Mouse (Mus musculus): ENCODE measurements around the gene Auh. TPM values are rescaled to one million over a fixed set of nuclear protein-coding genes. Genes with fewer than 3 reads are reported as not detected.

The Auh gene
- polyA plus RNA-seq, 1 experiment from 2014 or later: 45.0 TPM

DNA sequence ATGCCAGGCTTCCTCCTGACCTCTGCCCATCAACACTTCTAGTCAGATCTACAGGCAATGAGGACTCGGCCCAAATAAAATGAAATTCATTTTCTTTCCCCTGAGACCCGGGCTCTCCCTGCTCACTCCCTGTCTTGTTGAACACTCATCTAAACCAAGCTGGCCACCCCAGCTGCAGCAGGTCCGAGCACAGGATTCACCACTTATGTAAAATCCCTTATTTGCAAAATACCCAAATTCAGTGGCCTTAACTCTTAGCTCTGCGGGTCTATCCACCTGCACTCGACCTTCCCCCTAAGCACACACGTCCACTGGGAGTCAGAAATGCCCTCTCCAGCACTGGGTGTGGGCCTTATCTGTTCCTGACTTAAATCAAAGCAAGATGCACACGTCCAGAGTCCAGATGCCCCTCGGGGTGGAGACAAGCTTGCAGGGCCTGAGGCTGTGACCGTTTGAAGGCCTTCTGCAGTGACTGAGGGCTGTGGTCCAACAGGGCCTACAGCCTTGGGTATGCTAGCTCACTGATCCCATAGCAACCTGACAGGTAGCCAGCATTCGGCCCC lies 9.6 kb downstream of the Auh start:
- H3K27me3 ChIP-seq (replicated peaks; ENCODE audit: control insufficient read depth, insufficient read depth, low read length): no peaks in the 10 kb centered on the region
- no peak overlapping the region for H3K4me3 ChIP-seq (ENCODE audit: low read depth, low read length)
- 59% methylated on average over 10 of the region's 10 CpGs for WGBS
- H3K27ac ChIP-seq (ENCODE audit: low read depth, low read length): no peak overlapping the region
- H3K36me3 ChIP-seq (ENCODE audit: control insufficient read depth, insufficient read depth): peaks cover 17% of the 10 kb centered on the region
- ATAC-seq: no peak
- H3K4me2 ChIP-seq (replicated peaks; ENCODE audit: low read depth): no peak overlapping the region
- H3K9ac ChIP-seq (ENCODE audit: low read depth, low read length): no peak overlapping the region
- no peaks in the 10 kb centered on the region for H3K9me3 ChIP-seq (ENCODE audit: control insufficient read depth)
- no peak for TF ChIP-seq CTCF (IDR thresholded peaks at IDR 0.05; ENCODE audit: low read depth)
- no peaks in the 10 kb centered on the region; the same call in 1 of the 2 replicates for H3K4me1 ChIP-seq (replicated peaks; ENCODE audit: control insufficient read depth, insufficient read depth, low read length)

DNA sequence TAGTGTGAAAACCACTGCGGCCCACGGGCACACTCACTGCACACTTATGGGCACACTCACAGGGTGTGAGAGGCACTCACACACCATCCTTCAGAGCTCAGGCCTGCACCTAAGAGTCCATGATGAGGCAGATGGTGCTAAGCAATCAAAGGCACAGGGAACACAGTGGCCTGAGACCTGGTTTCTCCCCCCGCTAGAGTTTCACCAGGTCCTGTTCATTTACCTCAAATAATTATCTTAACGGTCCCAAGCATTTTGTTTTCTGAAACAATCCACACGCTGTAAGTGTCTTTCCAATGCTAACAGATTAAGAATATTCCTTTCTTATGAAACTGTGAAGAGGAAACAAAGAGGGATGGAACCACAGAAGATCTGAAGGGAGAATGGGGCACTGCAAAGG lies 11.1 kb downstream of the Auh start:
- 95% methylated on average over 5 of the region's 5 CpGs for WGBS
- Histone ChIP-seq H3K36me3 (ENCODE audit: control insufficient read depth, insufficient read depth) (peaks cover 17% of the 10 kb centered on the region), H3K27me3 (replicated peaks; ENCODE audit: control insufficient read depth, insufficient read depth, low read length) (no peaks in the 10 kb centered on the region), H3K9me3 (ENCODE audit: control insufficient read depth) (no peaks in the 10 kb centered on the region), H3K4me3 (ENCODE audit: low read depth, low read length) (no peak overlapping the region), H3K9ac (ENCODE audit: low read depth, low read length) (no peak overlapping the region), H3K4me1 (replicated peaks; ENCODE audit: control insufficient read depth, insufficient read depth, low read length) (no peaks in the 10 kb centered on the region; the same call in 1 of the 2 replicates), H3K27ac (ENCODE audit: low read depth, low read length) (no peak overlapping the region), H3K4me2 (replicated peaks; ENCODE audit: low read depth) (no peak overlapping the region)
- ATAC-seq: no peak
- TF ChIP-seq CTCF (IDR thresholded peaks at IDR 0.05; ENCODE audit: low read depth): no peak

- WGBS: 71% methylated on average over 19 of the region's 19 CpGs
Measured at GRCm38 (mm10) chr13:52914591-52915110, 14.8 kb downstream of the Auh start.

DNA sequence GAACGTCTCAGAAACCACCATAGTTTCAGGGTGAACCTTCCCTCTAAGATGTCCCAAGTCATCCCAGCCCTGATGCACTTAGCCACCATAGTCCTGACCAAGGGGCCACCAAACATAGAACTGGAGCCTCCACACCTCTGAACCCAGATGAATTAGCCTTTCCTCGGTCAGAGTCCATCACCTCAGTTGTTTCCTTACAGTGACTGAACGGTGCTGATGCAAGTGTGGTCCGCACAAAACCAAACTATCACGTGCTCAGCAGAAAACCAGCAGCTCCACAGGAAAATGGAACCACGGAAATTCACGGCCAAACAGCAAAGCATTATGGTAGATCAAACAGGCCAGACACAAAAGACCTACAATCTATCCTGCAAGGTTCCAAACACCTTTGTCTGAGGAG lies 15.6 kb downstream of the Auh start:
- Histone ChIP-seq H3K27me3 (replicated peaks; ENCODE audit: control insufficient read depth, insufficient read depth, low read length) (no peaks in the 10 kb centered on the region), H3K9me3 (ENCODE audit: control insufficient read depth) (no peaks in the 10 kb centered on the region), H3K9ac (ENCODE audit: low read depth, low read length) (no peak overlapping the region), H3K4me3 (ENCODE audit: low read depth, low read length) (no peak overlapping the region), H3K4me2 (replicated peaks; ENCODE audit: low read depth) (no peak overlapping the region), H3K27ac (ENCODE audit: low read depth, low read length) (no peak overlapping the region), H3K36me3 (ENCODE audit: control insufficient read depth, insufficient read depth) (peaks cover 18% of the 10 kb centered on the region; the same call in 1 of the 2 replicates), H3K4me1 (replicated peaks; ENCODE audit: control insufficient read depth, insufficient read depth, low read length) (no peaks in the 10 kb centered on the region)
- 65% methylated on average over 7 of the region's 7 CpGs for WGBS
- no peak for ATAC-seq
- no peak for TF ChIP-seq CTCF (IDR thresholded peaks at IDR 0.05; ENCODE audit: low read depth)

More at GRCm38 (mm10) chr13:52914591-52915110, 14.8 kb downstream of the Auh start:
- Histone ChIP-seq H3K4me1 (replicated peaks; ENCODE audit: control insufficient read depth, insufficient read depth, low read length) (no peaks in the 10 kb centered on the region), H3K27ac (ENCODE audit: low read depth, low read length) (no peak overlapping the region), H3K9me3 (ENCODE audit: control insufficient read depth) (no peaks in the 10 kb centered on the region), H3K9ac (ENCODE audit: low read depth, low read length) (no peak overlapping the region), H3K4me2 (replicated peaks; ENCODE audit: low read depth) (no peak overlapping the region), H3K4me3 (ENCODE audit: low read depth, low read length) (no peak overlapping the region), H3K36me3 (ENCODE audit: control insufficient read depth, insufficient read depth) (peaks cover 20% of the 10 kb centered on the region), H3K27me3 (replicated peaks; ENCODE audit: control insufficient read depth, insufficient read depth, low read length) (no peaks in the 10 kb centered on the region)
- ATAC-seq: no peak
- TF ChIP-seq CTCF (IDR thresholded peaks at IDR 0.05; ENCODE audit: low read depth): no peak

DNA sequence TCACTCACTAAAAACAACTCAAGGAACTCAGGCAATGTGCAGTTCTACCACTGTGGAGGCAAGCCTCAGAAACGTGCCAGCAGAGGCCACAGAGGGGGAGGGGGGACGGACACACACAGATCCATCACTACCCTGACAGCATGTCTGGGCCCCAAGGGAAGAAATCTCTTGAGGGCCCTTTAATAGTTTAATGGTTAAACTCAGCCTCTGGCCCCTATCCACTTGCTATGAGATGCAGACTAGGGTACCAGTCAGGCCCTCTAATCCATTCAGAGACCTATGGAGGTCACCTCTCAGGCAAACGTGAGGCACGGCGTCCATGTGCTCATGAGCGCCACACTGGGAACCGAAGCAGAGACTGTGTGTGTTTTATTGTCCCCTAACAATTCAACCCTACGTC lies 17.0 kb downstream of the Auh start:
- TF ChIP-seq CTCF (IDR thresholded peaks at IDR 0.05; ENCODE audit: low read depth): no peak
- H3K27ac ChIP-seq (ENCODE audit: low read depth, low read length): no peak overlapping the region
- no peaks in the 10 kb centered on the region for H3K27me3 ChIP-seq (replicated peaks; ENCODE audit: control insufficient read depth, insufficient read depth, low read length)
- H3K9me3 ChIP-seq (ENCODE audit: control insufficient read depth): no peaks in the 10 kb centered on the region
- 42% methylated on average over 8 of the region's 8 CpGs for WGBS
- no peaks in the 10 kb centered on the region for H3K4me1 ChIP-seq (replicated peaks; ENCODE audit: control insufficient read depth, insufficient read depth, low read length)
- peaks cover 23% of the 10 kb centered on the region; the same call in 1 of the 2 replicates for H3K36me3 ChIP-seq (ENCODE audit: control insufficient read depth, insufficient read depth)
- no peak overlapping the region for H3K9ac ChIP-seq (ENCODE audit: low read depth, low read length)
- no peak for ATAC-seq
- H3K4me3 ChIP-seq (ENCODE audit: low read depth, low read length): no peak overlapping the region
- no peak overlapping the region for H3K4me2 ChIP-seq (replicated peaks; ENCODE audit: low read depth)

GRCm38 (mm10) chr13:52911259-52911658 lies 18.2 kb downstream of the Auh start:
- no peak for ATAC-seq
- H3K4me3 ChIP-seq (ENCODE audit: low read depth, low read length): no peak overlapping the region
- H3K4me2 ChIP-seq (replicated peaks; ENCODE audit: low read depth): no peak overlapping the region
- H3K4me1 ChIP-seq (replicated peaks; ENCODE audit: control insufficient read depth, insufficient read depth, low read length): no peaks in the 10 kb centered on the region
- no peaks in the 10 kb centered on the region for H3K9me3 ChIP-seq (ENCODE audit: control insufficient read depth)
- no peak for TF ChIP-seq CTCF (IDR thresholded peaks at IDR 0.05; ENCODE audit: low read depth)
- 79% methylated on average over 4 of the region's 4 CpGs for WGBS
- no peaks in the 10 kb centered on the region for H3K27me3 ChIP-seq (replicated peaks; ENCODE audit: control insufficient read depth, insufficient read depth, low read length)
- no peak overlapping the region for H3K9ac ChIP-seq (ENCODE audit: low read depth, low read length)
- no peak overlapping the region for H3K27ac ChIP-seq (ENCODE audit: low read depth, low read length)
- peaks cover 28% of the 10 kb centered on the region for H3K36me3 ChIP-seq (ENCODE audit: control insufficient read depth, insufficient read depth)
